Mouse (Mus musculus) G1E (cell line): ENCODE results near the gene Prlhr. TPM values are rescaled to one million over a fixed set of nuclear protein-coding genes. Genes with fewer than 3 reads are reported as not detected.

Experiments
- ATAC-seq: 2 replicates; pipeline ENCODE4 v1.8.0; 2016; ENCODE audit warnings: mild to moderate bottlenecking; ENCODE audit not compliant: insufficient number of reproducible peaks, poor library complexity, low FRiP score, severe bottlenecking; ENCODE audit errors: extremely low read depth
- DNase-seq: peaks from one replicate; pipeline ENCODE4 v3.0.0; 2012; ENCODE audit warnings: low spot score
- H3K27me3 ChIP-seq: 2 replicates; pipeline ENCODE4 v1.6.1; 2012; ENCODE audit warnings: mild to moderate bottlenecking, low read length, inconsistent platforms; ENCODE audit not compliant: insufficient read depth
- H3K36me3 ChIP-seq: replicated peaks from 2 replicates; pipeline ENCODE3; 2012; ENCODE audit warnings: mild to moderate bottlenecking, inconsistent platforms
- H3K4me1 ChIP-seq: 2 replicates; pipeline ENCODE4 v1.6.1; 2012; ENCODE audit warnings: low read depth, low read length, inconsistent platforms, mixed read lengths; ENCODE audit not compliant: insufficient read depth
- H3K4me3 ChIP-seq: 2 replicates; pipeline ENCODE4 v1.5.1; 2012; ENCODE audit warnings: low read depth, mild to moderate bottlenecking, inconsistent platforms, low read length, moderate library complexity, mixed read lengths
- H3K9me3 ChIP-seq: replicated peaks from 2 replicates; pipeline ENCODE4 v1.6.1; 2012; ENCODE audit warnings: inconsistent platforms
- CTCF ChIP-seq: IDR thresholded peaks from 2 replicates; pipeline ENCODE4 v1.5.1; 2012; ENCODE audit warnings: low read depth, low read length, inconsistent platforms, mixed read lengths
- GATA1 ChIP-seq: IDR thresholded peaks from 2 replicates; pipeline ENCODE4 v1.6.1; 2012; ENCODE audit warnings: borderline replicate concordance, low read length, inconsistent platforms, mixed read lengths
- GATA2 ChIP-seq: IDR thresholded peaks from 2 replicates; pipeline ENCODE4 v1.6.1; 2012; ENCODE audit warnings: low read depth, low read length, inconsistent platforms, borderline replicate concordance
- POLR2AphosphoS5 ChIP-seq: IDR thresholded peaks from 2 replicates; pipeline ENCODE4 v1.6.1; 2012; ENCODE audit warnings: low read depth, low read length, inconsistent platforms; ENCODE audit not compliant: insufficient replicate concordance
- TAL1 ChIP-seq: conservative IDR thresholded peaks from 2 replicates; pipeline ENCODE4 v1.6.1; 2012; ENCODE audit warnings: low read depth, low read length, inconsistent platforms, mixed read lengths
- polyA plus RNA-seq: library from polyadenylated mRNA; stranded (reverse); fragments of >175 nt; gene quantifications from 2 replicates; pipeline ENCODE4 v1.2.3, GENCODE M21; 2012
- total RNA-seq, 2 experiments: library from RNA; stranded (forward) in 1 of 2; stranded (reverse) in 1 of 2; fragments of 200-1000 nt in 1 of 2; fragments of >200 nt in 1 of 2; fragmentation: Nextera tagmentation in 1 of 2; gene quantifications; 2 replicates each; pipeline ENCODE4 v1.2.3; 2014 to 2017

Prlhr gene
- total and polyA plus RNA-seq, 3 experiments, result 0.16 TPM; not detected in 2

GRCm38 (mm10) chr19:60463896-60464295 is 4.2 kb downstream of the Prlhr start:
- ATAC-seq (no peak), DNase-seq (no peak)
- H3K36me3 ChIP-seq, result no peaks in the 10 kb centered on the region
- H3K4me1 ChIP-seq, result no peaks in the 10 kb centered on the region
- TF ChIP-seq CTCF (no peak), POLR2AphosphoS5 (no peak)
- peaks cover 17% of the 10 kb centered on the region; the same call in 1 of the 2 replicates for H3K27me3 ChIP-seq
- peaks cover 6% of the 10 kb centered on the region for H3K9me3 ChIP-seq
- no peak overlapping the region for H3K4me3 ChIP-seq

DNA sequence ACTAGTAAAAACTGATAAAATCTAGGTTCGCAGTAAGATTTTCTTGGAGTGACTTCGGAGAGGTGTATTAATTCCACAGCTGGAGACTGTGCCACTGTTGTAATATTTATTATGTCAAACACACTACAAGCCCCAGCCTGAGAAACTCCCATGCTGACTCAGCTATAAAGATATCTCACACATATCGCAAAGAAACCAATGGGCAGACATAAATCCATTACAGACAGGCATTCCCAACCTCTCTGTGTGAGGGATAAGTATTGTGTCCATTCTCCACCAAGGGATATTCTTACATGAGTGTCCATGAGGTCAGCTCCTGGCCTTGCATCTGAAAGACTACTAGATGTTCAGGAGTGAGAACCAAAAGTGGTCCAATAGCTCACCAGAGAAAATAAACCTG is 4.7 kb downstream of the Prlhr start:
- DNase-seq (no peak), ATAC-seq (no peak)
- no peaks in the 10 kb centered on the region for H3K36me3 ChIP-seq
- TF ChIP-seq CTCF, result no peak
- no peak for TF ChIP-seq GATA2
- no peak for TF ChIP-seq GATA1
- TF ChIP-seq POLR2AphosphoS5, result no peak
- TF ChIP-seq TAL1, result no peak
- peaks cover 6% of the 10 kb centered on the region for H3K9me3 ChIP-seq
- H3K4me3 ChIP-seq, result no peak overlapping the region
- H3K27me3 ChIP-seq, result peaks cover 17% of the 10 kb centered on the region; the same call in 1 of the 2 replicates
- no peaks in the 10 kb centered on the region for H3K4me1 ChIP-seq

DNA sequence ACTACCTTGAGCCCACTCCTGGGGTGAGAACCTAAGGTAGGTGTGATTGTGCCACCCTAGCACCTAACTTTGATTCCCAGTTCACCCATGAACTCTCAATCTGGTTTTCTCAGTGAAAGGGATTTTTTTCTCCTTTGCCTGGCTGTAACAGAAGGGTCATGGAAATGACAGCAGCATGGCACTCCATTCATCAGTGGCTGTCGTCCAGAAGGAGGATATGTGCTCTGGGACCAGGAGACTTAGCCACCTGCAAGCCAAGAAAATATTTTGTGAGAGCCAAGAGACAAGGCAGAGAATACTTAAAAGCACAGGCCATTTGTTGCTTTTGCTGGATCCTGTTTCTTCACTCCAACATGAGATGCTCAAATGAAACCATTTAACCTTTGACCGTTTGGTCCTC is 6.6 kb downstream of the Prlhr start:
- no peak for ATAC-seq
- peaks cover 9% of the 10 kb centered on the region; the same call in 1 of the 2 replicates for H3K27me3 ChIP-seq
- no peaks in the 10 kb centered on the region for H3K36me3 ChIP-seq
- no peak for DNase-seq
- H3K4me3 ChIP-seq, result no peak overlapping the region
- no peaks in the 10 kb centered on the region for H3K4me1 ChIP-seq
- no peak for TF ChIP-seq POLR2AphosphoS5
- TF ChIP-seq TAL1, result no peak
- TF ChIP-seq CTCF, result no peak
- H3K9me3 ChIP-seq, result no peaks in the 10 kb centered on the region

GRCm38 (mm10) chr19:60459680-60460079 is 8.4 kb downstream of the Prlhr start:
- peaks cover 9% of the 10 kb centered on the region; the same call in 1 of the 2 replicates for H3K27me3 ChIP-seq
- no peaks in the 10 kb centered on the region for H3K9me3 ChIP-seq
- no peak for TF ChIP-seq CTCF
- no peak for TF ChIP-seq POLR2AphosphoS5
- no peak for TF ChIP-seq GATA2
- TF ChIP-seq GATA1, result no peak
- no peak for TF ChIP-seq TAL1
- no peaks in the 10 kb centered on the region for H3K4me1 ChIP-seq
- ATAC-seq (no peak), DNase-seq (no peak)
- H3K36me3 ChIP-seq, result no peaks in the 10 kb centered on the region
- no peak overlapping the region for H3K4me3 ChIP-seq

DNA sequence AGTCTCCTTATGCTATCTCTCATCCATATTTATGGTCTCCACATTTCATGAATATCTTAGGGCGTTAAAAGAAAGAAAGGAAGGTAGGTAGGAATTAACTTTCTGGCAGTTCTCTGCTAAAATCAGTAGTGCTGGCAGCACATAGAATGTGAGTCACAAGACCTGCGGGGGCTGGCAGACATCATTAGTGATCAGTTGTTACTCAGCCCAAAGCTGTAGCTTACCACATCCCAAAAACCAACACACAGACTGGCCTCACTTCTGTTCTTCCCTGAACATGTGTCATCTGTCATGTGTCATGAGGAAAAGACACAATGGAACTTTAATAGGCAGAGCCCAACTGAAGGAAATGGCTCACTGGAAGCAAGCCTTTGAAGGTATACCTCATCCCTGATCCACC is 9.0 kb downstream of the Prlhr start:
- H3K4me3 ChIP-seq, result no peak overlapping the region
- DNase-seq, result no peak
- no peaks in the 10 kb centered on the region for H3K36me3 ChIP-seq
- no peak for TF ChIP-seq CTCF
- no peak for TF ChIP-seq TAL1
- no peak for TF ChIP-seq POLR2AphosphoS5
- TF ChIP-seq GATA2, result no peak
- ATAC-seq, result no peak
- peaks cover 9% of the 10 kb centered on the region; the same call in 1 of the 2 replicates for H3K27me3 ChIP-seq
- H3K9me3 ChIP-seq, result no peaks in the 10 kb centered on the region
- H3K4me1 ChIP-seq, result no peaks in the 10 kb centered on the region

DNA sequence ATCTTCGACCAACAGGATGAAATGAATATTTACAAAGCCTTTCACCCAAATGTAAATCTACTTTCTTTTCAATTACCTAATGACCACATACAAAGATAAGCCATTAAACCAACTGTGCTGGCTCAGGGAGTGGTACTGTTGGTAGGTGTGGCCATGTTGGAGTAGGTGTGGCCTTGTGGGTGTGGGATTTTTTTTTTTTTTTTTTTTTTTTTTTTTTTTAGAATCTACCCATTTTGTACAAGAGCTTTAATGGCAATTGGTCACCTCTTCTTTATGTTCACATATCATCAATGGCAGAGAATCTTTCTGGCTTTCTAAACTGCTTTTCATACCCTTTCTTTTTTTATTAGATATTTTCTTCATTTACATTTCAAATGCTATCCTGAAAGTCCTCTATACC is 12.3 kb downstream of the Prlhr start:
- Histone ChIP-seq H3K4me3 (no peak overlapping the region), H3K4me1 (no peaks in the 10 kb centered on the region), H3K36me3 (no peaks in the 10 kb centered on the region), H3K27me3 (peaks cover 4% of the 10 kb centered on the region; the same call in 1 of the 2 replicates), H3K9me3 (no peaks in the 10 kb centered on the region)
- ATAC-seq (no peak), DNase-seq (no peak)
- TF ChIP-seq GATA1, result no peak
- TF ChIP-seq GATA2, result no peak
- TF ChIP-seq TAL1, result no peak
- no peak for TF ChIP-seq CTCF
- no peak for TF ChIP-seq POLR2AphosphoS5

DNA sequence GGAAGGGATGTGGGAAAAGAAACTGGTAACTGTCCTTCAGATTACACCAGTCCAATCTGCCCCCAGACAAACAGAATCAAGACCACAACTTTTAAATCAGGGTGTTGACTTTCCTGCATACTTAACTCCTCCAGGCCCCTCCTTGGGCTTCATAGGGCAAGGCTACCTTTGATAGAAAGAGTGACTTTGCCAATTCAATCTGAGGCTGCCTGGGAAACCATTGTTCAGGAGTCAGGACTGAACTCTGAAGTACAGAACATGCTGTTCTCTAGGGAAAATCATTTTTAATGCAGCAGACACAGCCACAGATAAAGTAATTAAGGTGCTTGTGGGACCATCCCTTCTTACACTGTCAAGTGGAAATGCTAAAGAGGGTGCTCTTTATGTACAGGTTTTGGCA is 27.6 kb downstream of the Prlhr start:
- Histone ChIP-seq H3K9me3 (no peaks in the 10 kb centered on the region), H3K4me1 (no peaks in the 10 kb centered on the region), H3K27me3 (no peaks in the 10 kb centered on the region), H3K36me3 (no peaks in the 10 kb centered on the region), H3K4me3 (no peak overlapping the region)
- ATAC-seq, result no peak
- DNase-seq, result no peak
- no peak for TF ChIP-seq POLR2AphosphoS5
